Mouse (Mus musculus): ENCODE results near the gene Faim. TPM values are rescaled to one million over a fixed set of nuclear protein-coding genes. Genes with fewer than 3 reads are reported as not detected.

Faim gene
- polyA plus RNA-seq, 1 experiment, result 2.9 TPM

GRCm38 (mm10) chr9:98955103-98955715 lies 31.0 kb upstream of the Faim start, which contains the start of gene Foxl2:
TSS of gene Foxl2 (plus strand) at chr9:98955288.
- peak within 1 kb of the TSS; percentile 20 for H3K4me3 ChIP-seq (ENCODE audit: extremely low read depth, insufficient read depth, insufficient read length)
- no peak within 1 kb of the TSS for H3K27ac ChIP-seq (ENCODE audit: insufficient read depth, low read length)
- peaks cover 50% of the 10 kb centered on the region for H3K27me3 ChIP-seq (ENCODE audit: control insufficient read depth, insufficient read depth, low read length)
- WGBS, result 2% methylated on average over 56 of the region's 58 CpGs
- no peak for DNase-seq (ENCODE audit: low read depth in 1 of 2, low spot score in 2 of 2)
- TF ChIP-seq CTCF (IDR thresholded peaks at IDR 0.05; ENCODE audit: extremely low read depth, insufficient read depth, insufficient read length, insufficient replicate concordance), result no peak
- TF ChIP-seq POLR2A (IDR thresholded peaks at IDR 0.05; ENCODE audit: low read depth, low read length), result no peak
- H3K4me1 ChIP-seq (ENCODE audit: control insufficient read depth, insufficient read depth, insufficient read length), result peaks cover 7% of the 10 kb centered on the region; the same call in 1 of the 2 replicates
- no peaks in the 10 kb centered on the region for H3K36me3 ChIP-seq (ENCODE audit: control insufficient read depth, insufficient read depth, low read length)

GRCm38 (mm10) chr9:98955716-98956224 lies 30.4 kb upstream of the Faim start:
- Histone ChIP-seq H3K36me3 (ENCODE audit: control insufficient read depth, insufficient read depth, low read length) (no peaks in the 10 kb centered on the region), H3K27ac (ENCODE audit: insufficient read depth, low read length) (no peak overlapping the region), H3K4me3 (ENCODE audit: extremely low read depth, insufficient read depth, insufficient read length) (peak overlapping the region; percentile 20; the same call in 1 of the 2 replicates), H3K4me1 (ENCODE audit: control insufficient read depth, insufficient read depth, insufficient read length) (peaks cover 7% of the 10 kb centered on the region; the same call in 1 of the 2 replicates), H3K27me3 (ENCODE audit: control insufficient read depth, insufficient read depth, low read length) (peaks cover 50% of the 10 kb centered on the region)
- DNase-seq (ENCODE audit: low read depth in 1 of 2, low spot score in 2 of 2), result no peak
- no peak for TF ChIP-seq POLR2A (IDR thresholded peaks at IDR 0.05; ENCODE audit: low read depth, low read length)
- no peak for TF ChIP-seq CTCF (IDR thresholded peaks at IDR 0.05; ENCODE audit: extremely low read depth, insufficient read depth, insufficient read length, insufficient replicate concordance)
- WGBS, result 3% methylated on average over 60 of the region's 60 CpGs

GRCm38 (mm10) chr9:98956591-98957381 lies 29.4 kb upstream of the Faim start:
- no peak for TF ChIP-seq POLR2A (IDR thresholded peaks at IDR 0.05; ENCODE audit: low read depth, low read length)
- no peak for TF ChIP-seq CTCF (IDR thresholded peaks at IDR 0.05; ENCODE audit: extremely low read depth, insufficient read depth, insufficient read length, insufficient replicate concordance)
- H3K27me3 ChIP-seq (ENCODE audit: control insufficient read depth, insufficient read depth, low read length), result peaks cover 47% of the 10 kb centered on the region
- H3K36me3 ChIP-seq (ENCODE audit: control insufficient read depth, insufficient read depth, low read length), result no peaks in the 10 kb centered on the region
- H3K4me3 ChIP-seq (ENCODE audit: extremely low read depth, insufficient read depth, insufficient read length), result no peak overlapping the region
- WGBS, result 2% methylated on average over 73 of the region's 80 CpGs
- H3K27ac ChIP-seq (ENCODE audit: insufficient read depth, low read length), result no peak overlapping the region
- no peak for DNase-seq (ENCODE audit: low read depth in 1 of 2, low spot score in 2 of 2)
- H3K4me1 ChIP-seq (ENCODE audit: control insufficient read depth, insufficient read depth, insufficient read length), result peaks cover 7% of the 10 kb centered on the region; the same call in 1 of the 2 replicates

GRCm38 (mm10) chr9:98957751-98958351 lies 28.3 kb upstream of the Faim start:
- 7% methylated on average over 23 of the region's 23 CpGs for WGBS
- Histone ChIP-seq H3K4me1 (ENCODE audit: control insufficient read depth, insufficient read depth, insufficient read length) (peaks cover 7% of the 10 kb centered on the region; the same call in 1 of the 2 replicates), H3K27ac (ENCODE audit: insufficient read depth, low read length) (no peak overlapping the region), H3K36me3 (ENCODE audit: control insufficient read depth, insufficient read depth, low read length) (no peaks in the 10 kb centered on the region), H3K27me3 (ENCODE audit: control insufficient read depth, insufficient read depth, low read length) (peaks cover 46% of the 10 kb centered on the region), H3K4me3 (ENCODE audit: extremely low read depth, insufficient read depth, insufficient read length) (no peak overlapping the region)
- DNase-seq (ENCODE audit: low read depth in 1 of 2, low spot score in 2 of 2), result no peak
- no peak for TF ChIP-seq POLR2A (IDR thresholded peaks at IDR 0.05; ENCODE audit: low read depth, low read length)
- TF ChIP-seq CTCF (IDR thresholded peaks at IDR 0.05; ENCODE audit: extremely low read depth, insufficient read depth, insufficient read length, insufficient replicate concordance), result no peak

GRCm38 (mm10) chr9:98958628-98959027 lies 27.5 kb upstream of the Faim start:
- no peak overlapping the region for H3K27ac ChIP-seq (ENCODE audit: insufficient read depth, low read length)
- H3K4me1 ChIP-seq (ENCODE audit: control insufficient read depth, insufficient read depth, insufficient read length), result peaks cover 7% of the 10 kb centered on the region; the same call in 1 of the 2 replicates
- no peak overlapping the region for H3K4me3 ChIP-seq (ENCODE audit: extremely low read depth, insufficient read depth, insufficient read length)
- H3K27me3 ChIP-seq (ENCODE audit: control insufficient read depth, insufficient read depth, low read length), result peaks cover 51% of the 10 kb centered on the region
- 14% methylated on average over 6 of the region's 6 CpGs for WGBS
- no peak for DNase-seq (ENCODE audit: low read depth in 1 of 2, low spot score in 2 of 2)
- TF ChIP-seq CTCF (IDR thresholded peaks at IDR 0.05; ENCODE audit: extremely low read depth, insufficient read depth, insufficient read length, insufficient replicate concordance) (no peak), POLR2A (IDR thresholded peaks at IDR 0.05; ENCODE audit: low read depth, low read length) (no peak)
- no peaks in the 10 kb centered on the region for H3K36me3 ChIP-seq (ENCODE audit: control insufficient read depth, insufficient read depth, low read length)

GRCm38 (mm10) chr9:98959851-98960250 lies 26.3 kb upstream of the Faim start:
- 41% methylated on average over 3 of the region's 3 CpGs for WGBS
- Histone ChIP-seq H3K27ac (ENCODE audit: insufficient read depth, low read length) (no peak overlapping the region), H3K27me3 (ENCODE audit: control insufficient read depth, insufficient read depth, low read length) (peaks cover 45% of the 10 kb centered on the region), H3K36me3 (ENCODE audit: control insufficient read depth, insufficient read depth, low read length) (no peaks in the 10 kb centered on the region), H3K4me3 (ENCODE audit: extremely low read depth, insufficient read depth, insufficient read length) (no peak overlapping the region), H3K4me1 (ENCODE audit: control insufficient read depth, insufficient read depth, insufficient read length) (peaks cover 7% of the 10 kb centered on the region; the same call in 1 of the 2 replicates)
- DNase-seq (ENCODE audit: low read depth in 1 of 2, low spot score in 2 of 2), result no peak
- TF ChIP-seq CTCF (IDR thresholded peaks at IDR 0.05; ENCODE audit: extremely low read depth, insufficient read depth, insufficient read length, insufficient replicate concordance), result no peak
- no peak for TF ChIP-seq POLR2A (IDR thresholded peaks at IDR 0.05; ENCODE audit: low read depth, low read length)

Data from spleen, adult 2 months (tissue).